Mouse (Mus musculus) lung, adult 18-20 months (tissue): ENCODE results near the gene Safb2.
A peak's percentile ranks its signal among the peaks of the same experiment; 100 is the strongest.

Source experiments
- DNase-seq, 2 experiments: peaks; one replicate each; pipeline ENCODE4 v3.0.0; 2022; ENCODE audit warnings: mixed read lengths in 2 of 2

The Safb2 gene

GRCm38 (mm10) chr17:56554122-56554551 is 30.2 kb downstream of the Safb2 start, which contains the start of gene Gm20219:
Gene Gm20219, minus strand, starts transcription at chr17:56554387.
- peak; percentile 81 to 88 for DNase-seq

GRCm38 (mm10) chr17:56552781-56553363 is 31.5 kb downstream of the Safb2 start:
- DNase-seq, result peak; percentile 67 to 73

- DNase-seq, result no peak
Observed at GRCm38 (mm10) chr17:56551841-56552581, 32.4 kb downstream of the Safb2 start.

- peak; percentile 43 to 58 for DNase-seq
Observed at GRCm38 (mm10) chr17:56550784-56551475, 33.5 kb downstream of the Safb2 start.

- DNase-seq, result no peak
Observed at GRCm38 (mm10) chr17:56548605-56549105, 35.7 kb downstream of the Safb2 start.

- no peak for DNase-seq
Observed at GRCm38 (mm10) chr17:56547846-56548604, 36.4 kb downstream of the Safb2 start.

GRCm38 (mm10) chr17:56547116-56547845 is 37.1 kb downstream of the Safb2 start:
- DNase-seq, result no peak

GRCm38 (mm10) chr17:56546576-56546975 is 37.8 kb downstream of the Safb2 start:
- no peak for DNase-seq

- no peak for DNase-seq
Observed at GRCm38 (mm10) chr17:56545945-56546344, 38.4 kb downstream of the Safb2 start.

- DNase-seq, result no peak
Observed at GRCm38 (mm10) chr17:56544699-56545387, 39.5 kb downstream of the Safb2 start.

- no peak for DNase-seq
Observed at GRCm38 (mm10) chr17:56543684-56544224, 40.6 kb downstream of the Safb2 start.

- DNase-seq, result no peak
Observed at GRCm38 (mm10) chr17:56542736-56543135, 41.6 kb downstream of the Safb2 start.

GRCm38 (mm10) chr17:56540562-56540975 is 43.8 kb downstream of the Safb2 start:
- DNase-seq, result no peak

GRCm38 (mm10) chr17:56537912-56538311 is 46.5 kb downstream of the Safb2 start:
- no peak for DNase-seq

GRCm38 (mm10) chr17:56536874-56537273 is 47.5 kb downstream of the Safb2 start:
- no peak for DNase-seq

GRCm38 (mm10) chr17:56536192-56536591 is 48.2 kb downstream of the Safb2 start:
- DNase-seq, result no peak

GRCm38 (mm10) chr17:56524943-56525342 is 59.4 kb downstream of the Safb2 start:
- no peak for DNase-seq

- no peak for DNase-seq
Observed at GRCm38 (mm10) chr17:56522744-56523143, 61.6 kb downstream of the Safb2 start.

- DNase-seq, result peak in 1 of 2 experiments; percentile 26
Observed at GRCm38 (mm10) chr17:56515690-56516410, 68.5 kb downstream of the Safb2 start.

- no peak for DNase-seq
Observed at GRCm38 (mm10) chr17:56514916-56515315, 69.5 kb downstream of the Safb2 start.
